Comparison of ENCODE assay signal across 18 mouse cellular contexts in genomic region chr8:80871400-80871799, GRCm38 (mm10). TPM values are rescaled to one million over a fixed set of nuclear protein-coding genes. Genes with fewer than 3 reads are reported as not detected.
A peak's percentile ranks its signal among the peaks of the same experiment; 100 is the strongest.
DNase-seq lines count a peak whose midpoint lies in the region; ATAC-seq lines count a peak whose summit lies in the region.
"Had no signal": no experiment of that assay in that cellular context is flagged by ENCODE, and none has a peak within 500 bp of the region (broad histone marks: within the 10 kb centered on the region; RNA-seq: fewer than 3 reads in every experiment).

No protein-coding gene starts in this region.

- no peak for DNase-seq in forebrain, embryonic 14.5 days (ENCODE audit: low spot score)
- DNase-seq in heart, postnatal 25 days (ENCODE audit: low spot score): no peak
- DNase-seq in lung, postnatal 10 days: no peak
- DNase-seq in spleen, adult 18-20 months: no peak
- DNase-seq: cerebellum, adult 9-11 months; layer of hippocampus, postnatal 36 days; left cerebral cortex, postnatal 4 days; lung, postnatal 14 days; thymus, postnatal 36 days had no signal

- WGBS in forebrain, embryonic 14.5 days: 79% methylated on average over 6 of the region's 6 CpGs
- WGBS in forebrain, embryonic 15.5 days: 76% methylated on average over 6 of the region's 6 CpGs
- 79% methylated on average over 6 of the region's 6 CpGs for WGBS in heart, embryonic 16.5 days
- 82% methylated on average over 6 of the region's 6 CpGs for WGBS in lung, embryonic 16.5 days
- 80% methylated on average over 6 of the region's 6 CpGs for WGBS in stomach, embryonic 16.5 days

- no peak overlapping the region for H3K4me2 ChIP-seq in forebrain, embryonic 14.5 days (ENCODE audit: low read length)
- no peak overlapping the region for H3K4me2 ChIP-seq in forebrain, embryonic 15.5 days (replicated peaks)
- H3K4me2 ChIP-seq in heart, embryonic 16.5 days (ENCODE audit: low read depth, low read length): no peak overlapping the region
- no peak overlapping the region for H3K4me2 ChIP-seq in lung, embryonic 16.5 days (ENCODE audit: low read depth, low read length)
- 0 out of 2 replicates have a peak overlapping the region, but pooled peaks have one; percentile 10 for H3K4me2 ChIP-seq in stomach, embryonic 16.5 days (ENCODE audit: low read depth, low read length)
- H3K4me2 ChIP-seq: forebrain, embryonic 12.5 days; kidney, embryonic 15.5 days had no signal

- H3K4me3 ChIP-seq in forebrain, embryonic 14.5 days (ENCODE audit: low read depth, low read length): no peak overlapping the region
- H3K4me3 ChIP-seq in forebrain, embryonic 15.5 days: no peak overlapping the region
- no peak overlapping the region for H3K4me3 ChIP-seq in heart, embryonic 16.5 days (ENCODE audit: low read length)
- no peak overlapping the region for H3K4me3 ChIP-seq in lung, embryonic 16.5 days (ENCODE audit: low read length)
- H3K4me3 ChIP-seq in stomach, embryonic 16.5 days (replicated peaks; ENCODE audit: low read length): no peak overlapping the region
- H3K4me3 ChIP-seq: forebrain, embryonic 12.5 days; hindbrain, embryonic 10.5 days; kidney, embryonic 15.5 days had no signal

- H3K4me1 ChIP-seq in forebrain, embryonic 14.5 days (ENCODE audit: control insufficient read depth, insufficient read depth, low read length): peaks cover 26% of the 10 kb centered on the region
- peaks cover 53% of the 10 kb centered on the region for H3K4me1 ChIP-seq in forebrain, embryonic 15.5 days
- peaks cover 59% of the 10 kb centered on the region for H3K4me1 ChIP-seq in heart, embryonic 16.5 days (ENCODE audit: control insufficient read depth, insufficient read depth, low read length)
- H3K4me1 ChIP-seq in lung, embryonic 16.5 days (replicated peaks; ENCODE audit: control insufficient read depth, insufficient read depth, low read length): peaks cover 44% of the 10 kb centered on the region
- H3K4me1 ChIP-seq in stomach, embryonic 16.5 days (ENCODE audit: control insufficient read depth, insufficient read depth, low read length): peaks cover 43% of the 10 kb centered on the region

- H3K27ac ChIP-seq in forebrain, embryonic 14.5 days (ENCODE audit: low read depth, low read length): peak overlapping the region; percentile 76; the same call in 1 of the 2 replicates
- no peak overlapping the region for H3K27ac ChIP-seq in forebrain, embryonic 15.5 days (replicated peaks)
- peak overlapping the region; percentile 86 for H3K27ac ChIP-seq in heart, embryonic 16.5 days (ENCODE audit: low read length)
- H3K27ac ChIP-seq in lung, embryonic 16.5 days (ENCODE audit: low read length): peak overlapping the region; percentile 43
- H3K27ac ChIP-seq in stomach, embryonic 16.5 days (ENCODE audit: low read length): peak overlapping the region; percentile 73; the same call in 1 of the 2 replicates

- no peak for ATAC-seq in forebrain, embryonic 14.5 days
- ATAC-seq in forebrain, embryonic 15.5 days (replicated peaks): no peak
- ATAC-seq in heart, embryonic 16.5 days (replicated peaks; ENCODE audit: extremely low read depth, insufficient read depth, low FRiP score): no peak
- ATAC-seq in lung, embryonic 16.5 days (ENCODE audit: low read depth): no peak
- ATAC-seq in stomach, embryonic 16.5 days (ENCODE audit: insufficient read depth, low FRiP score): no peak
- ATAC-seq: inflammation-experienced regulatory T-cells, adult 6 months had no signal

- intact Hi-C loops in heart, postnatal 25 days (cut with DNase I): no loop called here

- no peak overlapping the region for H3K9ac ChIP-seq in forebrain, embryonic 14.5 days (ENCODE audit: low read length)
- H3K9ac ChIP-seq in forebrain, embryonic 15.5 days (replicated peaks): no peak overlapping the region
- peak overlapping the region; percentile 46; the same call in 1 of the 2 replicates for H3K9ac ChIP-seq in heart, embryonic 16.5 days (ENCODE audit: low read length)
- no peak overlapping the region for H3K9ac ChIP-seq in lung, embryonic 16.5 days (ENCODE audit: low read length)
- no peak overlapping the region for H3K9ac ChIP-seq in stomach, embryonic 16.5 days (ENCODE audit: low read length)
- H3K9ac ChIP-seq: forebrain, embryonic 12.5 days; kidney, embryonic 15.5 days had no signal

- H3K36me3 ChIP-seq in forebrain, embryonic 14.5 days (ENCODE audit: control insufficient read depth, insufficient read depth, low read length): no peaks in the 10 kb centered on the region
- no peaks in the 10 kb centered on the region for H3K36me3 ChIP-seq in forebrain, embryonic 15.5 days
- H3K36me3 ChIP-seq in heart, embryonic 16.5 days (ENCODE audit: control insufficient read depth, insufficient read depth): peaks cover 2% of the 10 kb centered on the region; the same call in 1 of the 2 replicates
- no peaks in the 10 kb centered on the region for H3K36me3 ChIP-seq in lung, embryonic 16.5 days (ENCODE audit: control insufficient read depth, insufficient read depth, low read length)
- no peaks in the 10 kb centered on the region for H3K36me3 ChIP-seq in stomach, embryonic 16.5 days (ENCODE audit: control insufficient read depth, insufficient read depth, low read length)
- H3K36me3 ChIP-seq: forebrain, embryonic 12.5 days; hindbrain, embryonic 10.5 days; kidney, embryonic 15.5 days had no signal

- H3K27me3 ChIP-seq in forebrain, embryonic 14.5 days (replicated peaks; ENCODE audit: control insufficient read depth, insufficient read depth, low read length): no peaks in the 10 kb centered on the region
- no peaks in the 10 kb centered on the region for H3K27me3 ChIP-seq in forebrain, embryonic 15.5 days
- no peaks in the 10 kb centered on the region for H3K27me3 ChIP-seq in heart, embryonic 16.5 days (ENCODE audit: control insufficient read depth, insufficient read depth, low read length)
- H3K27me3 ChIP-seq in lung, embryonic 16.5 days (ENCODE audit: control insufficient read depth, insufficient read depth, low read depth, low read length): no peaks in the 10 kb centered on the region
- no peaks in the 10 kb centered on the region for H3K27me3 ChIP-seq in stomach, embryonic 16.5 days (ENCODE audit: control insufficient read depth, insufficient read depth, low read length)
- H3K27me3 ChIP-seq: CH12.LX; forebrain, embryonic 12.5 days; kidney, embryonic 15.5 days had no signal

- no peaks in the 10 kb centered on the region for H3K9me3 ChIP-seq in forebrain, embryonic 14.5 days (replicated peaks; ENCODE audit: control insufficient read depth, low read length)
- H3K9me3 ChIP-seq in forebrain, embryonic 15.5 days: no peaks in the 10 kb centered on the region
- no peaks in the 10 kb centered on the region for H3K9me3 ChIP-seq in heart, embryonic 16.5 days (replicated peaks; ENCODE audit: control insufficient read depth, low read length)
- no peaks in the 10 kb centered on the region for H3K9me3 ChIP-seq in lung, embryonic 16.5 days (ENCODE audit: control insufficient read depth, low read length)
- no peaks in the 10 kb centered on the region for H3K9me3 ChIP-seq in stomach, embryonic 16.5 days (replicated peaks; ENCODE audit: control insufficient read depth, low read length)
- H3K9me3 ChIP-seq: forebrain, embryonic 12.5 days; hindbrain, embryonic 10.5 days; kidney, embryonic 15.5 days had no signal

RNA-seq across cellular contexts. Expression of gene Gab1, which starts 8.9 kb away (rescaled TPM):
- 15.4 and 15.8 TPM in 2 replicates for polyA plus RNA-seq in forebrain, embryonic 14.5 days (2014; fragmentation: Nextera tagmentation; extraction: Ambion mirVana)
- 12.0 and 13.6 TPM in 2 replicates for polyA plus RNA-seq in forebrain, embryonic 15.5 days (2015; fragmentation: Nextera tagmentation; extraction: Ambion mirVana)
- polyA plus RNA-seq in heart, embryonic 16.5 days (2015; fragmentation: Nextera tagmentation; extraction: Ambion mirVana): 30.4 and 32.3 TPM in 2 replicates
- 10 to 100 TPM; 34.1 to 38.8 TPM for total RNA-seq in heart, postnatal 25 days (2021)
- polyA plus RNA-seq in lung, embryonic 16.5 days (2015; fragmentation: Nextera tagmentation; extraction: Ambion mirVana): 21.5 and 22.4 TPM in 2 replicates
- 13.6 and 14.6 TPM in 2 replicates for polyA plus RNA-seq in stomach, embryonic 16.5 days (2015; fragmentation: Nextera tagmentation; extraction: Ambion mirVana)
- polyA plus RNA-seq: inflammation-experienced regulatory T-cells, adult 6 months had no signal
